In genomic region chr11:117982426-117982825, GRCm38 (mm10) we compare ENCODE assay signal across 21 mouse cellular contexts. TPM values are rescaled to one million over a fixed set of nuclear protein-coding genes. Genes with fewer than 3 reads are reported as not detected.
A peak's percentile ranks its signal among the peaks of the same experiment; 100 is the strongest.
DNase-seq lines count a peak whose midpoint lies in the region; ATAC-seq lines count a peak whose summit lies in the region.
"Had no signal": no experiment of that assay in that cellular context is flagged by ENCODE, and none has a peak within 500 bp of the region (broad histone marks: within the 10 kb centered on the region; RNA-seq: fewer than 3 reads in every experiment).

No protein-coding gene starts in this region.

- 0 out of 2 replicates have a peak overlapping the region, but pooled peaks have one; percentile 16 for H3K27ac ChIP-seq in kidney, embryonic 16.5 days (ENCODE audit: low read length)
- H3K27ac ChIP-seq in kidney, embryonic 15.5 days: no peak overlapping the region
- H3K27ac ChIP-seq in forebrain, embryonic 14.5 days (ENCODE audit: low read depth, low read length): no peak overlapping the region
- H3K27ac ChIP-seq: heart, adult 2 months; heart, embryonic 13.5 days; hindbrain, embryonic 12.5 days; limb, embryonic 12.5 days; liver, embryonic 13.5 days; lung, embryonic 15.5 days; midbrain, embryonic 13.5 days had no signal

- no peak overlapping the region for H3K4me3 ChIP-seq in kidney, embryonic 16.5 days (ENCODE audit: low read length)
- H3K4me3 ChIP-seq in kidney, embryonic 15.5 days (replicated peaks): no peak overlapping the region
- no peak overlapping the region for H3K4me3 ChIP-seq in forebrain, embryonic 14.5 days (ENCODE audit: low read depth, low read length)
- H3K4me3 ChIP-seq: heart, adult 2 months; heart, embryonic 13.5 days; hindbrain, embryonic 12.5 days; limb, embryonic 12.5 days; liver, embryonic 13.5 days; lung, embryonic 15.5 days; megakaryocyte, embryonic 14.5 days; midbrain, embryonic 13.5 days had no signal

- H3K9me3 ChIP-seq in kidney, embryonic 16.5 days (ENCODE audit: low read length): no peaks in the 10 kb centered on the region
- no peaks in the 10 kb centered on the region for H3K9me3 ChIP-seq in kidney, embryonic 15.5 days (replicated peaks)
- no peaks in the 10 kb centered on the region for H3K9me3 ChIP-seq in forebrain, embryonic 14.5 days (replicated peaks; ENCODE audit: control insufficient read depth, low read length)
- H3K9me3 ChIP-seq: heart, embryonic 13.5 days; hindbrain, embryonic 12.5 days; limb, embryonic 12.5 days; liver, embryonic 13.5 days; lung, embryonic 15.5 days; megakaryocyte, embryonic 14.5 days; midbrain, embryonic 13.5 days had no signal

- no peaks in the 10 kb centered on the region for H3K27me3 ChIP-seq in kidney, embryonic 16.5 days (ENCODE audit: insufficient read depth, low read length)
- no peaks in the 10 kb centered on the region for H3K27me3 ChIP-seq in kidney, embryonic 15.5 days
- no peaks in the 10 kb centered on the region for H3K27me3 ChIP-seq in forebrain, embryonic 14.5 days (replicated peaks; ENCODE audit: control insufficient read depth, insufficient read depth, low read length)
- H3K27me3 ChIP-seq: heart, embryonic 13.5 days; hindbrain, embryonic 12.5 days; limb, embryonic 12.5 days; lung, embryonic 15.5 days; megakaryocyte, embryonic 14.5 days; midbrain, embryonic 13.5 days had no signal

- DNase-seq in adrenal gland, adult 8-10 months: peak; percentile 66
- DNase-seq in adrenal gland, postnatal 10 days: no peak
- peak; percentile 66 for DNase-seq in kidney, postnatal 14 days
- DNase-seq in lung, postnatal 4 days: peak; percentile 57 to 77
- no peak for DNase-seq in forebrain, embryonic 14.5 days (ENCODE audit: low spot score)
- DNase-seq: cerebellum, adult 11 months; cerebellum, postnatal 10 days; gastrocnemius, postnatal 36 days; heart, adult 2 months; heart, postnatal 14 days; liver, embryonic 13.5 days; thymus, adult 2 months had no signal

- peaks cover 7% of the 10 kb centered on the region for H3K4me1 ChIP-seq in kidney, embryonic 16.5 days (ENCODE audit: insufficient read depth, low read length)
- peaks cover 9% of the 10 kb centered on the region for H3K4me1 ChIP-seq in kidney, embryonic 15.5 days
- peaks cover 4% of the 10 kb centered on the region; the same call in 1 of the 2 replicates for H3K4me1 ChIP-seq in forebrain, embryonic 14.5 days (ENCODE audit: control insufficient read depth, insufficient read depth, low read length)

- H3K36me3 ChIP-seq in kidney, embryonic 16.5 days (ENCODE audit: insufficient read depth, low read length): no peaks in the 10 kb centered on the region
- H3K36me3 ChIP-seq in kidney, embryonic 15.5 days: no peaks in the 10 kb centered on the region
- H3K36me3 ChIP-seq in forebrain, embryonic 14.5 days (ENCODE audit: control insufficient read depth, insufficient read depth, low read length): no peaks in the 10 kb centered on the region
- H3K36me3 ChIP-seq: heart, embryonic 13.5 days; hindbrain, embryonic 12.5 days; limb, embryonic 12.5 days; liver, embryonic 13.5 days; lung, embryonic 15.5 days; midbrain, embryonic 13.5 days had no signal

- no peak overlapping the region for H3K4me2 ChIP-seq in kidney, embryonic 16.5 days (replicated peaks; ENCODE audit: low read depth, low read length)
- H3K4me2 ChIP-seq in kidney, embryonic 15.5 days: no peak overlapping the region
- no peak overlapping the region for H3K4me2 ChIP-seq in forebrain, embryonic 14.5 days (ENCODE audit: low read length)
- H3K4me2 ChIP-seq: heart, embryonic 13.5 days; hindbrain, embryonic 12.5 days; limb, embryonic 12.5 days; liver, embryonic 13.5 days; lung, embryonic 15.5 days; midbrain, embryonic 13.5 days had no signal

- WGBS in kidney, embryonic 16.5 days: 61% methylated on average over 5 of the region's 5 CpGs
- 73% methylated on average over 5 of the region's 5 CpGs for WGBS in kidney, embryonic 15.5 days
- WGBS in forebrain, embryonic 14.5 days: 86% methylated on average over 5 of the region's 5 CpGs

- no peak for ATAC-seq in kidney, embryonic 16.5 days (ENCODE audit: low FRiP score, low TSS enrichment)
- no peak for ATAC-seq in kidney, embryonic 15.5 days (replicated peaks; ENCODE audit: low FRiP score)
- ATAC-seq in forebrain, embryonic 14.5 days: no peak
- ATAC-seq: CD4-positive, CD25-positive, alpha-beta regulatory T cell, adult 4 months; midbrain, embryonic 13.5 days had no signal

- H3K9ac ChIP-seq in kidney, embryonic 16.5 days (replicated peaks; ENCODE audit: low read length): no peak overlapping the region
- no peak overlapping the region for H3K9ac ChIP-seq in kidney, embryonic 15.5 days
- H3K9ac ChIP-seq in forebrain, embryonic 14.5 days (ENCODE audit: low read length): no peak overlapping the region
- H3K9ac ChIP-seq: heart, embryonic 13.5 days; hindbrain, embryonic 12.5 days; limb, embryonic 12.5 days; liver, embryonic 13.5 days; lung, embryonic 15.5 days; midbrain, embryonic 13.5 days had no signal

RNA-seq across cellular contexts. Expression of gene Pgs1, which starts 3.7 kb away (rescaled TPM):
- 10 to 100 TPM; 52.7 to 76.9 (median 68.2) TPM for total RNA-seq in adrenal gland, adult 8-10 months (2022)
- total RNA-seq in adrenal gland, postnatal 10 days (2021): 10 to 100 TPM; 30.9 to 31.0 TPM
- polyA plus RNA-seq in kidney, embryonic 16.5 days (2015; fragmentation: Nextera tagmentation; extraction: Ambion mirVana): 37.5 and 41.8 TPM in 2 replicates
- 34.1 and 38.9 TPM in 2 replicates for polyA plus RNA-seq in kidney, embryonic 15.5 days (2015; fragmentation: Nextera tagmentation; extraction: Ambion mirVana)
- 43.1 and 49.2 TPM in 2 replicates for polyA plus RNA-seq in forebrain, embryonic 14.5 days (2014; fragmentation: Nextera tagmentation; extraction: Ambion mirVana)

RNA-seq across cellular contexts. Expression of gene Socs3, which starts 12.6 kb away (rescaled TPM):
- 10 to 100 TPM in 1 of 4 experiments, 1 to 10 TPM in 3; 4.4 to 14.6 (median 5.4) TPM for total RNA-seq in adrenal gland, adult 8-10 months (2022)
- total RNA-seq in adrenal gland, postnatal 10 days (2021): 1 to 10 TPM; 5.0 to 9.0 TPM
- polyA plus RNA-seq in kidney, embryonic 16.5 days (2015; fragmentation: Nextera tagmentation; extraction: Ambion mirVana): 14.6 and 15.9 TPM in 2 replicates
- 14.1 and 15.2 TPM in 2 replicates for polyA plus RNA-seq in kidney, embryonic 15.5 days (2015; fragmentation: Nextera tagmentation; extraction: Ambion mirVana)
- polyA plus RNA-seq in forebrain, embryonic 14.5 days (2014; fragmentation: Nextera tagmentation; extraction: Ambion mirVana): 8.1 and 8.7 TPM in 2 replicates

Comparison
In these comparisons a context has a peak if more than half of its experiments do, and no peak if none do; other contexts are left out.
1. DNase-seq: peak in adrenal gland, adult 8-10 months (single experiment), kidney, postnatal 14 days (single experiment) and lung, postnatal 4 days (2 of 2); none in adrenal gland, postnatal 10 days (single experiment) and forebrain, embryonic 14.5 days (single experiment).